Mouse (Mus musculus) midbrain, embryonic 10.5 days (tissue): Measurements from ENCODE around the gene C9orf72. TPM values are rescaled to one million over a fixed set of nuclear protein-coding genes. Genes with fewer than 3 reads are reported as not detected.

Experiments
- DNase-seq: peaks from one replicate; pipeline ENCODE4 v3.0.0-alpha.2; 2017; ENCODE audit warnings: low spot score
- H3K27ac ChIP-seq: fragments of 300-500 bp; sonication (generic); replicated peaks from 2 replicates; pipeline ENCODE4 v1.5.1; 2016; ENCODE audit warnings: mild to moderate bottlenecking
- H3K27me3 ChIP-seq: fragments of 300-500 bp; sonication (generic); 2 replicates; pipeline ENCODE4 v1.6.1; 2016; ENCODE audit warnings: low read depth, mild to moderate bottlenecking; ENCODE audit not compliant: poor library complexity, severe bottlenecking
- H3K36me3 ChIP-seq: fragments of 300-500 bp; sonication (generic); 2 replicates; pipeline ENCODE4 v1.6.1; 2016; ENCODE audit warnings: mild to moderate bottlenecking, moderate library complexity
- H3K4me1 ChIP-seq: fragments of 300-500 bp; sonication (generic); 2 replicates; pipeline ENCODE4 v1.6.1; 2016
- H3K4me3 ChIP-seq: fragments of 300-500 bp; sonication (generic); 2 replicates; pipeline ENCODE4 v1.5.1; 2016; ENCODE audit warnings: mild to moderate bottlenecking, moderate library complexity
- H3K9me3 ChIP-seq: fragments of 300-500 bp; sonication (generic); replicated peaks from 2 replicates; pipeline ENCODE4 v1.6.1; 2016; ENCODE audit warnings: mild to moderate bottlenecking
- WGBS: fragments of 180-500 bp; shearing (Covaris S2); methylation state at CpG from one replicate; pipeline ENCODE4 v1.1.7; 2016; 5-methylcytosine and 5-hydroxymethylcytosine counted together
- polyA plus RNA-seq: library from polyadenylated mRNA; unstranded; fragments of >200 nt; fragmentation: Nextera tagmentation; extraction: Ambion mirVana; gene quantifications from 2 replicates; pipeline ENCODE4 v1.2.1, GENCODE M21; 2016

The C9orf72 gene
- polyA plus RNA-seq, 1 experiment from 2014 or later, result 19.5 TPM

DNA sequence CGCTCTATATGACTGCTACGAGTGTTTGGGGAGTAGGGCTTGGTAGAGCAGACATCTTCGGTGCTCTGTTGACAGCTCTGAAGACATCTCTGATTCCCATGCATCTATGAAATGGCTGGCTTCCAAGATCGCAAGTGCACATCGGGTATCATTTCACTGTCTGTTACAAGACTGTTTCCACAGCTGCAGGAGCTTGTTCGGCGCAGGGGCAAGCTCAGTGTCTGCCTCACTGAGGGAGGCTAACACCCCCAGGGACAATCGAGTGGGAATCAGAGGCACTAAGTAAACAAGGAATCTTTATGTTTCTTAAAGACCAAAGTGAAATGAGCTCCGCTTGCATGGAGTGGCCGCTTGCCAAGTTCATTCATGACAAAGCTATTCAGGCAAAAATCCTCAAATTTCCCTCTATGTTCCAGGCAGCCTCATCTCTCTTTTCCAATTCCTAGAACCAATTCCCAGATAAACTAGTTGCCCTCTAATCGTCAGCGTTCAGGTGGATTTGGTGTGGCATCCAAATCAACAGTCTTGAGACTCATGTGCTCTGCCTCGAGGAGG lies 56.3 kb downstream of the C9orf72 start:
- H3K27ac ChIP-seq, result no peak overlapping the region
- H3K27me3 ChIP-seq, result no peaks in the 10 kb centered on the region
- no peaks in the 10 kb centered on the region for H3K9me3 ChIP-seq
- no peak for DNase-seq
- H3K4me3 ChIP-seq, result no peak overlapping the region
- 84% methylated on average over 13 of the region's 13 CpGs for WGBS
- no peaks in the 10 kb centered on the region for H3K4me1 ChIP-seq
- no peaks in the 10 kb centered on the region for H3K36me3 ChIP-seq

- H3K27ac ChIP-seq, result no peak overlapping the region
- H3K4me1 ChIP-seq, result no peaks in the 10 kb centered on the region
- no peaks in the 10 kb centered on the region for H3K27me3 ChIP-seq
- no peak overlapping the region for H3K4me3 ChIP-seq
- WGBS, result 87% methylated on average over 5 of the region's 5 CpGs
- no peak for DNase-seq
- H3K36me3 ChIP-seq, result no peaks in the 10 kb centered on the region
- no peaks in the 10 kb centered on the region for H3K9me3 ChIP-seq
Observed at GRCm38 (mm10) chr4:35167855-35168254, 58.1 kb downstream of the C9orf72 start.

GRCm38 (mm10) chr4:35165947-35166346 lies 60.0 kb downstream of the C9orf72 start:
- Histone ChIP-seq H3K27ac (no peak overlapping the region), H3K27me3 (no peaks in the 10 kb centered on the region), H3K4me3 (no peak overlapping the region), H3K9me3 (no peaks in the 10 kb centered on the region), H3K36me3 (no peaks in the 10 kb centered on the region), H3K4me1 (no peaks in the 10 kb centered on the region)
- no peak for DNase-seq
- WGBS, result 90% methylated on average over 3 of the region's 3 CpGs

DNA sequence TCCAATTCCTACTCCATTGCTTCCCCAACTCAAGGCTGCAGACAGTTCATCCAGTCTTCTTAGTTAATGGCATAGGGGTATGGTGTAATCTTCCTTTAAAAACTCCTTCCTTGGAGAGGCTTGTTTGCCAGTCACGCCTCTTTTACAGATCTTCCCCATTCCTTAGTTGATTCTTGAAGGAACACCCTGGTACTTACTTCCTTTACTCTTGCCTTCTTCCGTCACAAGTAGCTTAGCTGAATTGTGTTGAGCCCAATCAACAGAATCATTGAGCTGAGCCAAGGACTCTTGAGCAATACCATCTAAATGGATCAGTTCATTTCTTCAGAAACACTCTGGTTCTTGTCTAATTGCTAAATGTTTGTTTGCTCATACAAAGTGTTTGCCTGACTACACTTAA lies 60.7 kb downstream of the C9orf72 start:
- 84% methylated on average over 2 of the region's 2 CpGs for WGBS
- no peak overlapping the region for H3K4me3 ChIP-seq
- no peaks in the 10 kb centered on the region for H3K36me3 ChIP-seq
- no peaks in the 10 kb centered on the region for H3K4me1 ChIP-seq
- no peaks in the 10 kb centered on the region for H3K27me3 ChIP-seq
- H3K9me3 ChIP-seq, result no peaks in the 10 kb centered on the region
- DNase-seq, result no peak
- no peak overlapping the region for H3K27ac ChIP-seq

- Histone ChIP-seq H3K36me3 (no peaks in the 10 kb centered on the region), H3K4me3 (no peak overlapping the region), H3K27me3 (peaks cover 16% of the 10 kb centered on the region; the same call in 1 of the 2 replicates), H3K4me1 (peaks cover 35% of the 10 kb centered on the region), H3K9me3 (no peaks in the 10 kb centered on the region), H3K27ac (no peak overlapping the region)
- 60% methylated on average over 11 of the region's 11 CpGs for WGBS
- DNase-seq, result no peak
Observed at GRCm38 (mm10) chr4:35157815-35158214, 68.2 kb downstream of the C9orf72 start.

DNA sequence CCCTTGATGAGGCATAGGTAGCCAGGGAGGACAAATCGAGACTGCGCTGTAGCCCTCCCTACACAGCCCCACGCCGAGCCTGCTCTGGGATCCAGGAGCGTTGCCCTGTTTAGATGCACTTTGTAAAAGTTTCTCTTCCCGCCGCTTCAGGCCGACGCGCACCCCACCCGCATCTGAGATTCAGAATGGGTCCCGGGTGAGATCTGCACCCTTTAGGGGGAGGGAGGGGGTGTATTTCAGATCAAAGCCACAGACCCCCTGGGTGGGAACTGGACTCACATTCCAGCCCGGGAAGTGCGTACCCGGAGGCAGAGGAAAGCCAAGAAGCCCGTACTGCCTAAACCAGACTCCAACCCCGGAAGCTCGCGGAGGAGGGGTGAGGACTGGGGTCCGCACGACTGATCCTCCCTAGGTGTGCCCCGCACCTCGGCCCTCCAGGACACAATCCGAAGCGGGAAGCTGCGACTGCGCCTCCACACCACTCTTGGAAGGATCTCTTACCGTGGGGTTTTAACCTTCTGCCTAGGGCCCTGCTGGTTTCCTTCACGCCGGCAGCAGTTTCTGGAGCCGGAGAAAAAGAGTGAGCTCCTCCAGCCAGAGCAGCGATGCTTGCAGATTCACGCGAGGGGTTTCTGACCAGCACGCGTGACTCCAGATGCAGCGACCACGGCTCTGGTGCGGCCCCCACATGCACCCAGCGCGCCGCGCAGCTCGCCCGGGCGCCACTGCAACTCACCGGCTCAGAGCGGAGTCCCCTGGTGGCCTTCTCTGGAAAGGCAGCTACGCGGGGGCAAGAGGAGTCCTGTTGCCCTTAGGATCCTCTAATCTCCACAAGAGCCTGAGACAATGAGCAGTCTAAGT lies 69.0 kb downstream of the C9orf72 start, which contains the start of gene Mob3b:
Gene Mob3b, minus strand, starts transcription at position 734 of the 861 bp plus-strand sequence.
- WGBS, result under 1% methylated on average over 50 of the region's 50 CpGs
- H3K4me1 ChIP-seq, result peaks cover 35% of the 10 kb centered on the region

DNA sequence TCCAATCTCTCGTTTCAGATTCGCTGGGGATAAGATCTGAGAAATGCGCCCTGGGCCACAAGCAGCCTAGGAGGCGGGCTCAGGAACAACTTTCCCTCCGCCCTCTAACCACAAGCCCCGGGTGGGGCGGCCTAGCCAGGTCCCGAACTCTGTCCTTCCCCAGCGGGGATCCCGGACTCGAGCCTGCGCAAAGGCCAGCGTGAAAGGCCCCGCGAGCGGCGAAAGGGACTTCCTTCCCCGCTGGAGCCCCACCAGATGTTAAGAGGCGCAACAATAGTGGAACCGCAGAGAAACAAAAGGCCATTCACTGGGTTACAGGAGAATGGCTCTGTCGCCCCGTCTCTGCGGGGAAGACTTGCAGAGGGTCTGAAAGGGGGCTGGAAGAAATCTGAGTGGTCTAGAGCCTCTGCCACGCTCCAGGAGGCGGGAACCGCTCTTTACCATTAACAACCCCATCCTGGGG lies 69.8 kb downstream of the C9orf72 start:
- DNase-seq, result peak; percentile 82
- peak overlapping the region; percentile 75 for H3K4me3 ChIP-seq
- WGBS, result under 1% methylated on average over 26 of the region's 26 CpGs

More for the DNA sequence above, 69.0 kb downstream of the C9orf72 start, which contains the start of gene Mob3b:
- Histone ChIP-seq H3K9me3 (no peaks in the 10 kb centered on the region), H3K27me3 (peaks cover 16% of the 10 kb centered on the region; the same call in 1 of the 2 replicates), H3K4me3 (peak within 1 kb of the TSS; percentile 75), H3K36me3 (no peaks in the 10 kb centered on the region), H3K27ac (peak within 1 kb of the TSS; percentile 92)
- peak; percentile 90 for DNase-seq

DNA sequence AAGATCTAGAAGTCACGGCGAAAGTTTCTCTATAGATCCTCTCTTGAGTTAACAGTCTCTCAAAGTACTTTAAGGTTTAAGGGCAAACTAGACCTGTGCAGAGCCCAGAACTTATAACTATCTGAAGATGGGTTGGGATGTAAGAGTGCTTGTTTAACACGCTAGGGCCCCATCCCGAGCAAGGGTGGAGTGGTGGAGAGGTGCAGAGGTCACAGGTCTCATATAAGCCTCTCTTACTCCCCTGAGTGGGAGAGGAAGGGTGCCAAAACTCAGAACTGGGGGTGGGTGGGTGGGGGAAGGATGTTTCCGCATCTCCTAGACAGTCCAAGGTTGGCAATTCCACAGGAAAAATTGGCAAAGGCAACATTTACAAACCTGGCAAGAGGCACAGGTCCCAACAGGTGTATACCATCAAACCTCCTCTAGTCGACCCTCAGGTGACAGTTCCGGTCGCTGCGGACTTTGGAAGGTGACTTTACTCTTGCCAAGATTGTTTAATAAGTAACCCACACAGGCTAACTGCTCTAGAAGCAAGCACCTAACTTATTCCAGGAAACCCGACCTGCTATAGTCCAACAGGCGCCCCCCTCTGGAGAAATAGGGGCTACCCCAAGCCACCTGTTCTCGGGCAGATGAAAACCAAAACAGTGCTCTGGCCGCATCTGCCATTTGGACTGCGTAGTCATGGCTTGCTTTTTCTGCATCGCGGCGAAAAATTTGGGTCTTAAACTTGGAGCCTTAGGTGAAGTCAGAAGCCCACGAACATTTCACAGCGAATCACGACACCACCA lies 70.6 kb downstream of the C9orf72 start:
- H3K4me1 ChIP-seq, result peaks cover 35% of the 10 kb centered on the region

More for the DNA sequence above, 69.8 kb downstream of the C9orf72 start:
- Histone ChIP-seq H3K4me1 (peaks cover 35% of the 10 kb centered on the region), H3K9me3 (no peaks in the 10 kb centered on the region), H3K36me3 (no peaks in the 10 kb centered on the region), H3K27ac (peak overlapping the region; percentile 92), H3K27me3 (peaks cover 16% of the 10 kb centered on the region; the same call in 1 of the 2 replicates)

DNA sequence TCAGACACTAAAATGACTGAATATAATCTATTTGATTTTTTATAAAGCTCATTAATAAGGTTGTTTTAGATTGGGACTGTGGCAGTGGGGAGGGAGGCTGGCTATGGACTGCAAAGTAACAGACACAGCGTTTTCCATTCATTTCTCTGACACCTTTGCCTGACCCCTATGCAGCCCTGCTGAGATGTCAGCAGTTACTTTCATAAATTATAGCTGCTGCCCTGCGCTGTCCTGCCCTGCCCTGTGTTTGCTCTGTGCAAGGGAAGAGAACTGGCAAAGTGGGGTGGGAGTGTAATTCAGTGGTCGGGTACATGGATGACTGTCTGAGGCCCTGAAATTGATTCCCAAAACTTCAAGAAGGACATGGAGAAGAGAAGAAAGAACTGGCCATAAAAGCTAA lies 71.9 kb downstream of the C9orf72 start:
- H3K4me3 ChIP-seq, result no peak overlapping the region
- peaks cover 35% of the 10 kb centered on the region for H3K4me1 ChIP-seq
- peaks cover 14% of the 10 kb centered on the region; the same call in 1 of the 2 replicates for H3K27me3 ChIP-seq
- no peaks in the 10 kb centered on the region for H3K36me3 ChIP-seq
- no peak for DNase-seq
- no peaks in the 10 kb centered on the region for H3K9me3 ChIP-seq
- H3K27ac ChIP-seq, result no peak overlapping the region
- 48% methylated on average over 3 of the region's 3 CpGs for WGBS

More for the DNA sequence above, 70.6 kb downstream of the C9orf72 start:
- Histone ChIP-seq H3K36me3 (no peaks in the 10 kb centered on the region), H3K27me3 (peaks cover 16% of the 10 kb centered on the region; the same call in 1 of the 2 replicates), H3K27ac (peak overlapping the region; percentile 92), H3K9me3 (no peaks in the 10 kb centered on the region), H3K4me3 (peak overlapping the region; percentile 75)
- peak; percentile 64 for DNase-seq
- 24% methylated on average over 20 of the region's 20 CpGs for WGBS

- Histone ChIP-seq H3K4me3 (no peak within 1 kb of the TSS), H3K9me3 (no peaks in the 10 kb centered on the region), H3K36me3 (no peaks in the 10 kb centered on the region), H3K27ac (no peak within 1 kb of the TSS), H3K27me3 (peaks cover 4% of the 10 kb centered on the region; the same call in 1 of the 2 replicates), H3K4me1 (peaks cover 26% of the 10 kb centered on the region)
- DNase-seq, result no peak
- 86% methylated on average over 4 of the region's 4 CpGs for WGBS
Observed at GRCm38 (mm10) chr4:35151756-35152155, 74.2 kb downstream of the C9orf72 start, which contains the start of gene Ifnk. Gene Ifnk (plus strand): TSS chr4:35152056.

DNA sequence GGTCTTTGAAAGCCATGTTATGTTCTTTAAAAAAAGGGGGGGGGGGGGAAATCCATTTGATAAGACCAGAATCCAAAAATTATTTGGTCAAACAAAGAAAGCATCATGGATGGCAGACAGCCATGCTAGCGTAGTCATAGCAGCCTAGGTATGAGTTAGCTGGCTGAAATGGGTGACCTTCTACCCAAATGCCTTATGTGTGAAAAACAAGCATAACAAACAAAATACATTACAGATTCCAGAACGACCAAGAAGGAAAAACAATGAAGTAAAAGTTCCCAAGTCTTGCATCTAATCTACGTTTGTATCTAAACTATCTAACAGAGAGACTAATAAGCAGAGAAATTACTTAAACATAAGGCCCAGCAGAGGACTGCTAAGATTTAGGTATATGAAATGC lies 75.3 kb downstream of the C9orf72 start:
- 87% methylated on average over 3 of the region's 3 CpGs for WGBS
- H3K4me3 ChIP-seq, result no peak overlapping the region
- H3K27me3 ChIP-seq, result peaks cover 4% of the 10 kb centered on the region; the same call in 1 of the 2 replicates
- no peaks in the 10 kb centered on the region for H3K36me3 ChIP-seq
- peaks cover 18% of the 10 kb centered on the region for H3K4me1 ChIP-seq
- no peak for DNase-seq
- H3K27ac ChIP-seq, result no peak overlapping the region
- H3K9me3 ChIP-seq, result no peaks in the 10 kb centered on the region

DNA sequence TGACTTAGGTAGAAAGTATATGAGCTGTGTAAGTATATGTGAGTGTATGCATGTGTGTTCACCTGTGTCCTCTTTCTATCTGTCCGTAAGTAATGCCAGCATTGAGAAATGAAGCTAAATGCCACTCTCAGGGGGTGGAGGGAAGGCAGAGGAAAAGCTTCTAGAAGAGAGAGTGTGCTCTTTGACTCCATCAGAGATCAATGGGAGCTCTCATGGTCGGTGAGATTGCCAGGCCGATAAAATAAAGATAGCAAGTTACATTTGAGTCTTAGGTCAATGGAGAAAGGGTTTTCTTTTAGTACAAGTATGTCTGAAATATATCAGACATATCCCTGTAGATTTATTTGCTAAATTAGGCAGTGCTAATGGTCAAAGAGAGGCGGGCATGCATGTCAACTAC lies 77.6 kb downstream of the C9orf72 start:
- no peak overlapping the region for H3K4me3 ChIP-seq
- H3K27me3 ChIP-seq, result no peaks in the 10 kb centered on the region
- no peak for DNase-seq
- no peaks in the 10 kb centered on the region for H3K9me3 ChIP-seq
- H3K36me3 ChIP-seq, result no peaks in the 10 kb centered on the region
- no peaks in the 10 kb centered on the region for H3K4me1 ChIP-seq
- no peak overlapping the region for H3K27ac ChIP-seq
- 95% methylated on average over 4 of the region's 4 CpGs for WGBS
